Mouse (Mus musculus) neutrophil, adult 65 days (primary cell): ENCODE measurements around the gene Pxk. TPM values are rescaled to one million over a fixed set of nuclear protein-coding genes. Genes with fewer than 3 reads are reported as not detected.

Source experiments
- total RNA-seq: library from RNA; stranded (reverse); gene quantifications from 2 replicates; pipeline ENCODE4 v1.2.4, GENCODE M21; 2023

Pxk gene
- total RNA-seq, result 60.4 and 74.5 TPM in 2 replicates

GRCm38 (mm10) chr14:8097978-8098686 is at the start of gene Pxk:
TSS of gene Pxk (plus strand) at chr14:8098211.

GRCm38 (mm10) chr14:8080165-8080679 is 17.8 kb upstream of the Pxk start, which contains the start of gene Rpp14:
TSS of gene Rpp14 (plus strand) at chr14:8080367.

GRCm38 (mm10) chr14:8172507-8173410 is 74.7 kb downstream of the Pxk start, which contains the start of gene Pdhb:
TSS of gene Pdhb (minus strand) at chr14:8173025.

GRCm38 (mm10) chr14:8213803-8214224 is 115.8 kb downstream of the Pxk start, which contains the start of gene Kctd6:
TSS of gene Kctd6 (plus strand) at chr14:8214140.

Other genes starting within 250 kb of the Pxk start
- not detected in 2 replicates for gene Gm45521, start 140.9 kb upstream of the Pxk start, total RNA-seq
- 0.57 and 1.1 TPM in 2 replicates for gene Dnase1l3, start 103.6 kb upstream of the Pxk start, total RNA-seq
- not detected in 2 replicates for gene Abhd6, start 95.3 kb upstream of the Pxk start, total RNA-seq
- 4.0 and 5.0 TPM in 2 replicates for gene Rpp14, start 17.8 kb upstream of the Pxk start, total RNA-seq
- 106 and 127 TPM in 2 replicates for gene Pdhb, start 74.8 kb downstream of the Pxk start, total RNA-seq
- gene Kctd6, start 115.9 kb downstream of the Pxk start, total RNA-seq, result 9.5 and 11.1 TPM in 2 replicates
- not detected in 2 replicates for gene Acox2, start 161.1 kb downstream of the Pxk start, total RNA-seq
- gene Fam107a, start 219.8 kb downstream of the Pxk start, total RNA-seq, result not detected in 2 replicates